Mouse (Mus musculus) CH12.LX (cell line): ENCODE data around the gene Gck. TPM values are rescaled to one million over a fixed set of nuclear protein-coding genes. Genes with fewer than 3 reads are reported as not detected.
A peak's percentile ranks its signal among the peaks of the same experiment; 100 is the strongest.

ENCODE experiments used
- DNase-seq: peaks from one replicate; pipeline ENCODE4 v3.0.0-alpha.2; 2013; ENCODE audit errors: extremely low read depth
- H3K27ac ChIP-seq: 2 replicates; pipeline ENCODE4 v1.5.1; 2012; ENCODE audit warnings: low read depth, mild to moderate bottlenecking, control low read depth, moderate library complexity; ENCODE audit not compliant: insufficient read depth
- H3K27me3 ChIP-seq: replicated peaks from 2 replicates; pipeline ENCODE3; 2012; ENCODE audit warnings: inconsistent platforms
- H3K36me3 ChIP-seq, 2 experiments: replicated peaks in 1 of 2; 2 replicates each; pipeline versions ENCODE3 to v1.6.1; 2012; ENCODE audit warnings: inconsistent platforms in 1 of 2, low read length in 1 of 2, mild to moderate bottlenecking in 1 of 2, mixed read lengths in 1 of 2, moderate library complexity in 1 of 2; ENCODE audit not compliant: control insufficient read depth in 1 of 2, insufficient read depth in 1 of 2
- H3K4me1 ChIP-seq, 2 experiments: 2 replicates each; pipeline ENCODE4 v1.6.1; 2012; ENCODE audit warnings: inconsistent platforms in 1 of 2, moderate library complexity in 1 of 2; ENCODE audit not compliant: insufficient read depth in 2 of 2, control insufficient read depth in 1 of 2
- H3K4me2 ChIP-seq: 2 replicates; pipeline ENCODE4 v1.6.1; 2012; ENCODE audit warnings: low read depth, mild to moderate bottlenecking, control low read depth; ENCODE audit not compliant: poor library complexity, insufficient read depth, severe bottlenecking
- H3K4me3 ChIP-seq, 3 experiments: fragments of 150-350 bp in 1 of 3; sonication (generic) in 1 of 3; replicated peaks in 1 of 3; 2 replicates each; pipeline versions ENCODE3 to v1.5.1; 2011 to 2012; ENCODE audit warnings: low read depth in 2 of 3, low read length in 2 of 3, mild to moderate bottlenecking in 2 of 3, moderate library complexity in 2 of 3, control low read depth in 1 of 3, improper control_type of control experiment in 1 of 3, inconsistent platforms in 1 of 3, mixed read lengths in 1 of 3; ENCODE audit not compliant: poor library complexity in 1 of 3
- H3K79me2 ChIP-seq: replicated peaks from 2 replicates; pipeline ENCODE4 v1.6.1; 2012; ENCODE audit warnings: mild to moderate bottlenecking, moderate library complexity; ENCODE audit not compliant: control insufficient read depth, poor library complexity, insufficient read depth, severe bottlenecking; ENCODE audit errors: extremely low read depth
- H3K9ac ChIP-seq: 2 replicates; pipeline ENCODE4 v1.6.1; 2012; ENCODE audit warnings: low read depth, mild to moderate bottlenecking, control low read depth, moderate library complexity; ENCODE audit not compliant: insufficient read depth
- H3K9me3 ChIP-seq: replicated peaks from 2 replicates; pipeline ENCODE3; 2012; ENCODE audit warnings: low read length, inconsistent platforms, mixed read lengths
- BHLHE40 ChIP-seq: IDR thresholded peaks from 2 replicates; pipeline ENCODE4 v1.6.1; 2011; ENCODE audit warnings: mild to moderate bottlenecking, low read depth, low read length, improper control_type of control experiment
- CHD1 ChIP-seq: IDR thresholded peaks from 2 replicates; pipeline ENCODE4 v1.6.1; 2012; ENCODE audit warnings: low read depth, low read length, improper control_type of control experiment, inconsistent platforms
- CHD2 ChIP-seq: IDR thresholded peaks from 2 replicates; pipeline ENCODE4 v1.6.1; 2011; ENCODE audit warnings: low read length, improper control_type of control experiment
- CTCF ChIP-seq, 2 experiments: IDR thresholded peaks in 1 of 2; conservative IDR thresholded peaks in 1 of 2; 2 replicates each; pipeline ENCODE4 v1.5.1; 2011 to 2012; ENCODE audit warnings: low read depth in 2 of 2, low read length in 2 of 2, improper control_type of control experiment in 1 of 2, inconsistent platforms in 1 of 2, mild to moderate bottlenecking in 1 of 2, moderate library complexity in 1 of 2
- E2F4 ChIP-seq: IDR thresholded peaks from 2 replicates; pipeline ENCODE4 v1.6.1; 2011; ENCODE audit warnings: low read depth, low read length, improper control_type of control experiment; ENCODE audit not compliant: insufficient replicate concordance
- ELF1 ChIP-seq: IDR thresholded peaks from 2 replicates; pipeline ENCODE4 v1.6.1; 2014; ENCODE audit warnings: low read depth, mild to moderate bottlenecking, inconsistent platforms, low read length, improper control_type of control experiment
- ETS1 ChIP-seq: conservative IDR thresholded peaks from 2 replicates; pipeline ENCODE4 v1.6.1; 2012; ENCODE audit warnings: low read depth, mild to moderate bottlenecking, inconsistent platforms, low read length, improper control_type of control experiment, moderate library complexity
- GABPA ChIP-seq: IDR thresholded peaks from 2 replicates; pipeline ENCODE4 v1.6.1; 2012; ENCODE audit warnings: low read depth, low read length, improper control_type of control experiment, inconsistent platforms; ENCODE audit not compliant: insufficient replicate concordance
- IRF4 ChIP-seq: IDR thresholded peaks from 2 replicates; pipeline ENCODE4 v1.6.1; 2014; ENCODE audit warnings: low read depth, mild to moderate bottlenecking, inconsistent platforms, low read length, improper control_type of control experiment
- JUN ChIP-seq: IDR thresholded peaks from 2 replicates; pipeline ENCODE4 v1.6.1; 2011; ENCODE audit warnings: low read depth, mild to moderate bottlenecking, low read length, improper control_type of control experiment, moderate library complexity; ENCODE audit not compliant: insufficient read depth
- MAFK ChIP-seq: IDR thresholded peaks from 2 replicates; pipeline ENCODE4 v1.6.1; 2011; ENCODE audit warnings: low read length, improper control_type of control experiment; ENCODE audit not compliant: insufficient replicate concordance
- MAX ChIP-seq: IDR thresholded peaks from 2 replicates; pipeline ENCODE4 v1.6.1; 2011; ENCODE audit warnings: low read length, improper control_type of control experiment
- MAZ ChIP-seq: IDR thresholded peaks from 2 replicates; pipeline ENCODE4 v1.6.1; 2012; ENCODE audit warnings: low read depth, mild to moderate bottlenecking, inconsistent platforms, low read length, improper control_type of control experiment, moderate library complexity
- MEF2A ChIP-seq: IDR thresholded peaks from 2 replicates; pipeline ENCODE4 v1.6.1; 2014; ENCODE audit warnings: low read depth, mild to moderate bottlenecking, inconsistent platforms, low read length, improper control_type of control experiment, borderline replicate concordance
- MYC ChIP-seq: IDR thresholded peaks from 2 replicates; pipeline ENCODE4 v1.6.1; 2011; ENCODE audit warnings: low read depth, mild to moderate bottlenecking, improper control_type of control experiment, low read length
- NELFE ChIP-seq: IDR thresholded peaks from 2 replicates; pipeline ENCODE4 v1.6.1; 2011; ENCODE audit warnings: low read depth, low read length, improper control_type of control experiment
- NRF1 ChIP-seq: IDR thresholded peaks from 2 replicates; pipeline ENCODE4 v1.6.1; 2014; ENCODE audit warnings: low read depth, mild to moderate bottlenecking, inconsistent platforms, low read length, improper control_type of control experiment, moderate library complexity
- POLR2AphosphoS2 ChIP-seq: IDR thresholded peaks from 2 replicates; pipeline ENCODE4 v1.6.1; 2011; ENCODE audit warnings: low read depth, low read length, improper control_type of control experiment
- RAD21 ChIP-seq: IDR thresholded peaks from 2 replicates; pipeline ENCODE4 v1.6.1; 2011; ENCODE audit warnings: low read depth, mild to moderate bottlenecking, low read length, improper control_type of control experiment, moderate library complexity
- RCOR1 ChIP-seq: conservative IDR thresholded peaks from 2 replicates; pipeline ENCODE4 v1.6.1; 2012; ENCODE audit warnings: low read depth, mild to moderate bottlenecking, inconsistent platforms, low read length, improper control_type of control experiment
- SIN3A ChIP-seq: IDR thresholded peaks from 2 replicates; pipeline ENCODE4 v1.6.1; 2012; ENCODE audit warnings: low read length, improper control_type of control experiment, inconsistent platforms
- SMC3 ChIP-seq: IDR thresholded peaks from 2 replicates; pipeline ENCODE4 v1.6.1; 2011; ENCODE audit warnings: low read depth, low read length, improper control_type of control experiment
- TBP ChIP-seq: conservative IDR thresholded peaks from 2 replicates; pipeline ENCODE4 v1.6.1; 2011; ENCODE audit warnings: low read depth, low read length, improper control_type of control experiment
- UBTF ChIP-seq: IDR thresholded peaks from 2 replicates; pipeline ENCODE4 v1.6.1; 2012; ENCODE audit warnings: low read depth, mild to moderate bottlenecking, inconsistent platforms, low read length, improper control_type of control experiment, moderate library complexity
- USF2 ChIP-seq: conservative IDR thresholded peaks from 2 replicates; pipeline ENCODE4 v1.6.1; 2011; ENCODE audit warnings: low read depth, low read length, improper control_type of control experiment
- ZC3H11A ChIP-seq: IDR thresholded peaks from 2 replicates; pipeline ENCODE4 v1.6.1; 2012; ENCODE audit warnings: low read depth, mild to moderate bottlenecking, inconsistent platforms, low read length, improper control_type of control experiment
- ZKSCAN1 ChIP-seq: IDR thresholded peaks from 2 replicates; pipeline ENCODE4 v1.6.1; 2012; ENCODE audit warnings: low read depth, inconsistent platforms, low read length, improper control_type of control experiment, borderline replicate concordance
- ZMIZ1 ChIP-seq: IDR thresholded peaks from 2 replicates; pipeline ENCODE4 v1.6.1; 2012; ENCODE audit warnings: low read depth, mild to moderate bottlenecking, inconsistent platforms, low read length, improper control_type of control experiment
- ZNF384 ChIP-seq: IDR thresholded peaks from 2 replicates; pipeline ENCODE4 v1.6.1; 2012; ENCODE audit warnings: low read depth, low read length, improper control_type of control experiment, inconsistent platforms
- dilution Hi-C: fragments of 300-500 bp; cut with MboI; formaldehyde crosslinking; loops from 2 replicates; pipeline ENCODE4 v1.14.3; 2020; ENCODE audit warnings: low sequenced_read_pairs; ENCODE audit not compliant: extremely low pct_unique_long_range_greater_than_20kb, extremely low pct_ligation_motif_present
- in situ Hi-C: fragments of 300-500 bp; cut with MboI; formaldehyde crosslinking; loops from 3 replicates; pipeline ENCODE4 v1.14.3; 2019; ENCODE audit warnings: low sequenced_read_pairs, low pct_ligation_motif_present, low pct_unique_long_range_greater_than_20kb, mixed read lengths
- polyA plus RNA-seq: library from polyadenylated mRNA; unstranded; fragments of >175 nt; gene quantifications from 2 replicates; pipeline ENCODE4 v1.2.1, GENCODE M21; 2012; ENCODE audit warnings: low read depth; ENCODE audit not compliant: insufficient read length
- total RNA-seq, 2 experiments: library from RNA; depleted of rRNA; stranded (reverse); fragments of 300-350 nt in 1 of 2; fragments of >200 nt in 1 of 2; gene quantifications; 2 replicates each; pipeline ENCODE4 v1.2.3; 2012 to 2014

The Gck gene
- total and polyA plus RNA-seq, 3 experiments, result 0.68 to 1.4 (median 1.0) TPM

GRCm38 (mm10) chr11:5878661-5879060 is 71.2 kb downstream of the Gck start:
- in situ Hi-C loops, result no loop called here
- H3K4me3 ChIP-seq, result peak overlapping the region; percentile 34 to 73 (median 56)
- TF ChIP-seq TBP (no peak), BHLHE40 (0 out of 2 replicates have a peak, but pooled peaks have one; percentile 14), MYC (peak; percentile 5; the same call in 1 of the 2 replicates), MAFK (0 out of 2 replicates have a peak, but pooled peaks have one; percentile 28), MAZ (no peak)
- peak overlapping the region; percentile 74 for H3K9ac ChIP-seq
- no peaks in the 10 kb centered on the region for H3K27me3 ChIP-seq
- peak overlapping the region; percentile 90 for H3K4me2 ChIP-seq
- H3K79me2 ChIP-seq, result peaks cover 24% of the 10 kb centered on the region
- peaks cover 2% of the 10 kb centered on the region for H3K9me3 ChIP-seq
- peaks cover 18 to 41% of the 10 kb centered on the region in 2 experiments for H3K4me1 ChIP-seq
- peaks cover 30 to 33% of the 10 kb centered on the region in 2 experiments for H3K36me3 ChIP-seq
- peak overlapping the region; percentile 53 for H3K27ac ChIP-seq
- dilution Hi-C loops, result no loop called here
- peak; percentile 54 for DNase-seq

- H3K27me3 ChIP-seq, result no peaks in the 10 kb centered on the region
- peak within 1 kb of the TSS; percentile 90 for H3K4me2 ChIP-seq
- peaks cover 37 to 39% of the 10 kb centered on the region in 2 experiments for H3K36me3 ChIP-seq
- peak; percentile 100 for DNase-seq
- H3K9me3 ChIP-seq, result peaks cover 2% of the 10 kb centered on the region
- H3K4me1 ChIP-seq, result peaks cover 18 to 40% of the 10 kb centered on the region in 2 experiments
- H3K9ac ChIP-seq, result peak within 1 kb of the TSS; percentile 74
- peak within 1 kb of the TSS; percentile 53 for H3K27ac ChIP-seq
- in situ Hi-C loops (no loop called here), dilution Hi-C loops (no loop called here)
- peaks cover 24% of the 10 kb centered on the region for H3K79me2 ChIP-seq
- peak within 1 kb of the TSS; percentile 65 to 79 (median 73) for H3K4me3 ChIP-seq
- TF ChIP-seq RAD21 (no peak), CHD1 (0 out of 2 replicates have a peak, but pooled peaks have one; percentile 49), ZKSCAN1 (no peak), ZC3H11A (no peak), TBP (peak; percentile 62; the same call in 1 of the 2 replicates), USF2 (no peak; the same call in 1 of the 2 replicates), ETS1 (no peak; the same call in 1 of the 2 replicates), SMC3 (no peak), MAZ (peak; percentile 38; the same call in 1 of the 2 replicates), MEF2A (no peak; the same call in 1 of the 2 replicates), NELFE (peak; percentile 98), ZMIZ1 (peak; percentile 97), ZNF384 (no peak), CHD2 (peak; percentile 56), SIN3A (peak; percentile 93), NRF1 (peak; percentile 90), GABPA (no peak), BHLHE40 (peak; percentile 64), IRF4 (no peak; the same call in 1 of the 2 replicates), POLR2AphosphoS2 (peak; percentile 94), ELF1 (peak; percentile 85), CTCF (conservative IDR thresholded peaks at IDR 0.05 in 1 of 2, IDR thresholded peaks at IDR 0.05 in 1 of 2; ENCODE audit: low read depth in 2 of 2, low read length in 2 of 2) (no peak), RCOR1 (no peak), MAX (peak; percentile 79; the same call in 1 of the 2 replicates), JUN (no peak; the same call in 1 of the 2 replicates), MAFK (no peak), E2F4 (peak; percentile 51; the same call in 1 of the 2 replicates), MYC (peak; percentile 59), UBTF (peak; percentile 71; the same call in 1 of the 2 replicates)
These were observed 71.9 kb downstream of the Gck start, which contains the start of gene Pold2 for GRCm38 (mm10) chr11:5877921-5878526. Pold2 (minus strand) TSS chr11:5878292.
